Mouse (Mus musculus) midbrain, postnatal 0 days (tissue): ENCODE measurements around the gene Coil. TPM values are rescaled to one million over a fixed set of nuclear protein-coding genes. Genes with fewer than 3 reads are reported as not detected.

ENCODE experiments used
- ATAC-seq: fragments of 200-750 bp; cut with Nextera tagmentation; 2 replicates; pipeline ENCODE4 v1.8.0; 2017; ENCODE audit warnings: moderate number of reproducible peaks, mild to moderate bottlenecking, moderate TSS enrichment, moderate library complexity; ENCODE audit not compliant: low FRiP score
- DNase-seq: peaks from one replicate; pipeline ENCODE4 v3.0.0-alpha.2; 2015; ENCODE audit warnings: low spot score
- H3K27ac ChIP-seq: fragments of 300-500 bp; sonication (generic); 2 replicates; pipeline ENCODE4 v1.5.1; 2014; ENCODE audit warnings: low read depth, mild to moderate bottlenecking, low read length, mixed read lengths
- H3K27me3 ChIP-seq: fragments of 300-500 bp; sonication (generic); 2 replicates; pipeline ENCODE4 v1.6.1; 2014; ENCODE audit warnings: low read length, control low read depth, mixed read lengths; ENCODE audit not compliant: insufficient read depth
- H3K36me3 ChIP-seq: fragments of 300-500 bp; sonication (generic); 2 replicates; pipeline ENCODE4 v1.6.1; 2014; ENCODE audit warnings: low read length, control low read depth, mixed read lengths; ENCODE audit not compliant: insufficient read depth
- H3K4me1 ChIP-seq: fragments of 300-500 bp; sonication (generic); 2 replicates; pipeline ENCODE4 v1.6.1; 2014; ENCODE audit warnings: mild to moderate bottlenecking, control low read depth, antibody characterized with exemption, low read length, mixed read lengths; ENCODE audit not compliant: insufficient read depth
- H3K4me2 ChIP-seq: fragments of 300-500 bp; sonication (generic); 2 replicates; pipeline ENCODE4 v1.6.1; 2014; ENCODE audit warnings: low read depth, mild to moderate bottlenecking, low read length, mixed read lengths; ENCODE audit not compliant: poor library complexity, severe bottlenecking
- H3K4me3 ChIP-seq: fragments of 300-500 bp; sonication (generic); 2 replicates; pipeline ENCODE4 v1.5.1; 2014; ENCODE audit warnings: low read depth, mild to moderate bottlenecking, low read length, moderate library complexity
- H3K9ac ChIP-seq: fragments of 300-500 bp; sonication (generic); replicated peaks from 2 replicates; pipeline ENCODE4 v1.6.1; 2014; ENCODE audit warnings: mild to moderate bottlenecking, low read length, moderate library complexity, mixed read lengths; ENCODE audit not compliant: poor library complexity, severe bottlenecking
- H3K9me3 ChIP-seq: fragments of 300-500 bp; sonication (generic); 2 replicates; pipeline ENCODE4 v1.6.1; 2016; ENCODE audit warnings: low read length, control low read depth
- CTCF ChIP-seq: IDR thresholded peaks from 2 replicates; pipeline ENCODE4 v1.5.1; 2016; ENCODE audit warnings: antibody characterized with exemption, mild to moderate bottlenecking
- WGBS: fragments of 180-500 bp; shearing (Covaris S2); extraction: QIAGEN DNeasy Blood & Tissue Kit; methylation state at CpG from one replicate; pipeline ENCODE4 v1.1.7; 2014; 5-methylcytosine and 5-hydroxymethylcytosine counted together
- polyA plus RNA-seq: library from polyadenylated mRNA; unstranded; fragments of >200 nt; fragmentation: Nextera tagmentation; extraction: Ambion mirVana; gene quantifications from 2 replicates; pipeline ENCODE4 v1.2.1, GENCODE M21; 2015
- total RNA-seq: library from RNA; depleted of rRNA; stranded (reverse); fragments of >200 nt; gene quantifications from 2 replicates; pipeline ENCODE4 v1.2.3, GENCODE M21; 2014

The Coil gene
- total and polyA plus RNA-seq, 2 experiments from 2014 or later: 28.8 to 35.1 TPM

DNA sequence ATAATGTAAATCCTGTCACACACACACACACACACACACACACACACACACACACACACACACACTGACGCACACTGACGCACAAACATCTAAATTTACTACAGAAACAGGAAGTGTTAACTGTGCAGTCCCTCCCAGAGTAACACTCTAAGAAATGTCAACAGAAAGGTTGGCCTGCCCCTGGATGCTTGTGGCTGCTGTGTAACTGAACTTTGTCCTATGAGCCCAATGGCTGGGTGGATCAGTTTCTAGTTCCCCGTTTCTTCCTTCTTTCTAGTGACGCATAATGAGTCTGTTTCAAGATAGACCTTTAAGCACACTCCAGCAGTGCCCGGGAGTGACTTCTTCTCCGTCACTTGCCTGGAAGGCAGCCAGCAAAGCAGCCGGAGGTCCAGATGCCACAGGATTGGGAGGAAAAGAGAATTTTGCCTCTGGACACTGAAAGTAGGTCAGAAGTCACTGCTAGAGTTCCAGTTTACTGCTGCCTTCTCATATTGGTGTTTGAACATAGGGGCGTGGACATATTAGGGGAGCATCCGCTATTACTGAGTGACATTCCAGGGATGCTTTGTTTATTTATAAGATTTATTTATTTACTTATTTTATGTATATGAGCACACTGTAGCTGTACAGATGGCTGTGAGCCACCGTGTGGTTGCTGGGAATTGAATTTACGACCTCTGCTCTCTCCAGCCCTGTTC lies 54.3 kb downstream of the Coil start:
- H3K9ac ChIP-seq: no peak overlapping the region
- no peak overlapping the region for H3K27ac ChIP-seq
- ATAC-seq (no peak), DNase-seq (peak; percentile 65)
- TF ChIP-seq CTCF: no peak
- H3K4me3 ChIP-seq: no peak overlapping the region
- no peak overlapping the region for H3K4me2 ChIP-seq
- no peaks in the 10 kb centered on the region for H3K27me3 ChIP-seq
- no peaks in the 10 kb centered on the region for H3K4me1 ChIP-seq
- H3K9me3 ChIP-seq: no peaks in the 10 kb centered on the region
- 65% methylated on average over 11 of the region's 11 CpGs for WGBS
- no peaks in the 10 kb centered on the region for H3K36me3 ChIP-seq

GRCm38 (mm10) chr11:89025603-89026002 lies 55.6 kb downstream of the Coil start:
- Histone ChIP-seq H3K4me3 (no peak overlapping the region), H3K36me3 (no peaks in the 10 kb centered on the region), H3K9me3 (no peaks in the 10 kb centered on the region), H3K9ac (no peak overlapping the region), H3K27me3 (no peaks in the 10 kb centered on the region), H3K27ac (no peak overlapping the region), H3K4me2 (no peak overlapping the region), H3K4me1 (no peaks in the 10 kb centered on the region)
- no peak for ATAC-seq
- WGBS: 65% methylated on average over 3 of the region's 3 CpGs
- no peak for TF ChIP-seq CTCF
- no peak for DNase-seq

DNA sequence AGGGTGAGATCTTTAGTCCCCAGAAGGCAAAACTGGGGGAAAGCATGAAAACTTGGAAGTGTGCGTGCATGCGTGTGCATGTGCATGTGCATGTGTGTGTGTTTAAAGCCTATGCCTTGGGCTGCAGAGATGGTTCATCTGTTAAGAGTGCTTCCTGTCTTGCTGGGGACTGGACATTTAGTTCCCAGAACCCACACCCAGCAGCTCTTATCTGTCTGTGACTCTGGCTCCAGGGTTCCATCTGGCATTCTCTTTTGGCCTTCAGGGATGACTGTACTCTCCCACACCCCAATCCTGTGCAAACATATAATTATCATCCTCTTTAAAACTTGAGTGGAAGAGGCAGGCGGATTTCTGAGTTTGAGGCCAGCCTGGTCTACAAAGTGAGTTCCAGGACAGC lies 56.1 kb downstream of the Coil start:
- 97% methylated on average over 3 of the region's 3 CpGs for WGBS
- H3K27ac ChIP-seq: no peak overlapping the region
- no peaks in the 10 kb centered on the region for H3K4me1 ChIP-seq
- no peak for TF ChIP-seq CTCF
- no peaks in the 10 kb centered on the region for H3K27me3 ChIP-seq
- no peak overlapping the region for H3K4me2 ChIP-seq
- ATAC-seq (no peak), DNase-seq (no peak)
- no peaks in the 10 kb centered on the region for H3K9me3 ChIP-seq
- H3K9ac ChIP-seq: no peak overlapping the region
- no peak overlapping the region for H3K4me3 ChIP-seq
- H3K36me3 ChIP-seq: no peaks in the 10 kb centered on the region

GRCm38 (mm10) chr11:89027955-89028361 lies 57.9 kb downstream of the Coil start:
- Histone ChIP-seq H3K4me3 (no peak overlapping the region), H3K4me2 (no peak overlapping the region), H3K9ac (no peak overlapping the region), H3K4me1 (no peaks in the 10 kb centered on the region), H3K27ac (no peak overlapping the region), H3K36me3 (no peaks in the 10 kb centered on the region), H3K27me3 (no peaks in the 10 kb centered on the region), H3K9me3 (no peaks in the 10 kb centered on the region)
- no peak for TF ChIP-seq CTCF
- DNase-seq: no peak
- no peak for ATAC-seq
- WGBS: 71% methylated on average over 10 of the region's 10 CpGs

DNA sequence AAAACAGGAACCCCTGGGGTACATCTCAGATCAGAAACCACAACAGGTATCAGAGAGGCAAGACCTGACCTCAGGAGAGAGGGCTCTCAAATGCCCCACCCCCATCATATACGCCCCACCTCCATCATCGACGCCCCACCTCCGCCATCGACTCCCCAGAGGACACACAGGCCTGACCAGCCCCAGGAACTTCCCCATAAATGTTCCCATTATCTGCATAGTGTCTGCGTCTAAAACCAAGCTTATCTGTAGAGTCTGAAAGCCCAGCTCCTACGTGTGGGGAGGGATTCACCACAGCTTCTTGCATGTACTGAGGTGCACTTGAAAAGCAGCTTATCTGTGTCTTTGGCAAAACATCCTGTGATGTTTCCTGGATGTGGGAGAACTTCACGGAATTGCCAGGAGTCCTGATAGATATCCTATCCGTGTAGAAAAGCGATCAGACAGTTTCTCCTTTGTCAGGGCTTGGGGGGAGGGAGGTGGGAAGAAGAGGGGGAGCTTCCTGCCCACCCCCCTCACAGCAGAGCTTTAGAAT lies 58.9 kb downstream of the Coil start:
- Histone ChIP-seq H3K27me3 (no peaks in the 10 kb centered on the region), H3K9me3 (no peaks in the 10 kb centered on the region), H3K36me3 (no peaks in the 10 kb centered on the region), H3K27ac (no peak overlapping the region), H3K4me3 (no peak overlapping the region), H3K4me2 (no peak overlapping the region), H3K4me1 (no peaks in the 10 kb centered on the region), H3K9ac (no peak overlapping the region)
- WGBS: 56% methylated on average over 10 of the region's 10 CpGs
- DNase-seq (no peak), ATAC-seq (no peak)
- no peak for TF ChIP-seq CTCF

GRCm38 (mm10) chr11:89030552-89030951 lies 60.5 kb downstream of the Coil start:
- 68% methylated on average over 6 of the region's 6 CpGs for WGBS
- H3K4me3 ChIP-seq: no peak overlapping the region
- ATAC-seq (no peak), DNase-seq (no peak)
- H3K36me3 ChIP-seq: 0 out of 2 replicates have a peak, but pooled peaks cover 2% of the 10 kb centered on the region
- H3K9ac ChIP-seq: no peak overlapping the region
- no peaks in the 10 kb centered on the region for H3K27me3 ChIP-seq
- H3K27ac ChIP-seq: no peak overlapping the region
- no peak for TF ChIP-seq CTCF
- H3K9me3 ChIP-seq: no peaks in the 10 kb centered on the region
- no peaks in the 10 kb centered on the region for H3K4me1 ChIP-seq
- no peak overlapping the region for H3K4me2 ChIP-seq
